Mouse (Mus musculus) monocyte, adult 2 months (primary cell): ENCODE results near the gene Pfkp.

Source experiments
- DNase-seq, 2 experiments: peaks; one replicate each; pipeline ENCODE4 v3.0.0; 2022; ENCODE audit warnings: low spot score in 2 of 2, low read depth in 1 of 2

Pfkp gene

GRCm38 (mm10) chr13:6637534-6638124 is 10.9 kb downstream of the Pfkp start:
- no peak for DNase-seq

GRCm38 (mm10) chr13:6636976-6637375 is 11.6 kb downstream of the Pfkp start:
- no peak for DNase-seq

- peak; percentile 60 to 62 for DNase-seq
Measured at GRCm38 (mm10) chr13:6636520-6636919, 12.1 kb downstream of the Pfkp start.

- DNase-seq, result no peak
Measured at GRCm38 (mm10) chr13:6635138-6636076, 13.2 kb downstream of the Pfkp start.

- DNase-seq, result no peak
Measured at GRCm38 (mm10) chr13:6634063-6634462, 14.5 kb downstream of the Pfkp start.

- no peak for DNase-seq
Measured at GRCm38 (mm10) chr13:6633524-6633923, 15.1 kb downstream of the Pfkp start.

GRCm38 (mm10) chr13:6632935-6633334 is 15.6 kb downstream of the Pfkp start:
- no peak for DNase-seq

GRCm38 (mm10) chr13:6632513-6632912 is 16.1 kb downstream of the Pfkp start:
- DNase-seq, result no peak

- DNase-seq, result no peak
Measured at GRCm38 (mm10) chr13:6631772-6632510, 16.6 kb downstream of the Pfkp start.

GRCm38 (mm10) chr13:6630660-6631059 is 17.9 kb downstream of the Pfkp start:
- DNase-seq, result no peak

- no peak for DNase-seq
Measured at GRCm38 (mm10) chr13:6629927-6630326, 18.6 kb downstream of the Pfkp start.

- no peak for DNase-seq
Measured at GRCm38 (mm10) chr13:6628998-6629764, 19.4 kb downstream of the Pfkp start.

GRCm38 (mm10) chr13:6628261-6628660 is 20.3 kb downstream of the Pfkp start:
- no peak for DNase-seq

GRCm38 (mm10) chr13:6627352-6627751 is 21.2 kb downstream of the Pfkp start:
- no peak for DNase-seq

- DNase-seq, result no peak
Measured at GRCm38 (mm10) chr13:6626508-6627114, 22.0 kb downstream of the Pfkp start.

- no peak for DNase-seq
Measured at GRCm38 (mm10) chr13:6625942-6626341, 22.6 kb downstream of the Pfkp start.

GRCm38 (mm10) chr13:6624604-6625003 is 24.0 kb downstream of the Pfkp start:
- DNase-seq, result no peak

GRCm38 (mm10) chr13:6624121-6624520 is 24.5 kb downstream of the Pfkp start:
- no peak for DNase-seq

- no peak for DNase-seq
Measured at GRCm38 (mm10) chr13:6621831-6622230, 26.7 kb downstream of the Pfkp start.

GRCm38 (mm10) chr13:6620250-6620649 is 28.3 kb downstream of the Pfkp start:
- no peak for DNase-seq

- no peak for DNase-seq
Measured at GRCm38 (mm10) chr13:6618711-6619110, 29.9 kb downstream of the Pfkp start.
